Mouse (Mus musculus): ENCODE measurements around the gene Gys2.

The Gys2 gene

GRCm38 (mm10) chr6:142455314-142455996, 17.5 kb downstream of the Gys2 start:
- peak; percentile 6 for DNase-seq

DNA sequence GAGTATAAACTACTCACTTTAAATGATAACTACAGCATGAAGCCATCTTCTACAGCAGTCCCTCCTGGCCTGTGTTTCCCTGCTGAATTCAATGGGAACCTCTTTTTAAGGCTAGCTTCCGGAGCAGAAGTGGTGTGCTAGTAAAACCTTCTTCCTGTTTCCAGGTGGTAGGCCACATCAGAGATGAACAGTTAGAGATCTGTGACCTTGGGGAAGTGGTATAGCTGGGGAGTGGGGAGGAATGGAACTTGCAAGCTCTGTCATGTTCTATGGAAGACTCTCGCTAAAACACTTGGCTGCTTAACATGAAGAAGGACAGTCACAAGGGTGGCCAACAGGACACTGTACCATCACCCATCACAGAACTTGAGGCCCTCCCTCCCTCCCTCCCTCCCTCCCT, 19.6 kb downstream of the Gys2 start:
- no peak for DNase-seq

DNA sequence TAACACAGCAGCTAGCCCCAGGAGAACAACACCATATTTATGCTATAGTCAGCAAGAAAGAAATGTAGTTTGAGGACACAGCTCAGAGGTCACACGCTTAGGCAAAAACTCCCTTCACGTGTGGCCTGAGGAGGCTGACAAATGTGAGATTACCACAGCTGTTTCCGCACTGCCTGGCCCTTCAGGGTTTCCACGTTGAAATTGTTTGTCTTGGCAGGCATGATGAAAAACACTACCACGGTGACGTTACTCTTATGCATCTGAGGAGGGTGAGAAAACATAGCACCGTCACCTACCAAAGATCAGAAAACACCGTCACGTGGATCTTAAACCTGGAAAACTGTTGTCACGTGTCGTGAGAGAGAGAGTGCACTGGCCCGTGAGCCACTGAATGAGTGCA, 21.5 kb downstream of the Gys2 start:
- no peak for DNase-seq

DNA sequence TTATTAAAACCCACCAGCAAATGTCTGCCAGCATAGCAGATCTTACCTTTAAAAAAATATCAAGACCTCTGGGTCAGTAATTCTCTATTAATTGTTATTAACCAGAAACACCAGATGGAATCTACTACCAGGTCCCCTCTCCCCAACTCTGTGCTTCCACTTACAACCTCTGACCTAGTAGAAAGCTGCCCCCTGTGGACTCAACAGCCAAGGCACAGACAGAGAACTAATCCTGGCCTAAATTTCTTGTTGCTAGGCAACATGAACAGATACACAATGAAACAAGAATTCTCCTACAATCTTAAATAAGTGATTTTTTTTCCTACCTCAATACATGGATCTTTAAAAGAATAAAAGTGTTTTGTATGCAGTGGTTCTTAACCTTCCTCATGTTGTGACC, 43.8 kb downstream of the Gys2 start:
- DNase-seq = no peak

GRCm38 (mm10) chr6:142424976-142425375, 47.9 kb downstream of the Gys2 start:
- DNase-seq = no peak

DNA sequence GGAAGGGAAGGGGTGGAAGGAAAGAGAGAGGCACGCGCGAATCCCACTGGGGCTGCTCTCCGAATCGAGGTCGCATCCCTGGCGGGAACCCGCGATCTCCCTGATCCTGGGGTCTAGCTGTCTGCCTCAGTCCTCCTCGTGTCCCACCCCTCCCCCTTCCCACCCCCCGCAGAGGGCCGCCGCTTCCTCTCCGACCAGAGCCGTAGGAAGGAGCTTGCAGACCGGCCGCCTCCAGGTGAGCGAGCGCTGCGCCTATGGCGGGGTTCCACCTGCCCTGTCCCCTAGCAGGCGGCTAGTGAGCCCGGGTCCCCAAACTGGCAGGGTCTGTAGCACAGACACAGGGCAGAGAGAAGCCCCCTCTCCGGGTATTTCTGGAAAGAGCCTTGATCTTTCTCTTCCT, 58.3 kb downstream of the Gys2 start:
- no peak for DNase-seq

DNA sequence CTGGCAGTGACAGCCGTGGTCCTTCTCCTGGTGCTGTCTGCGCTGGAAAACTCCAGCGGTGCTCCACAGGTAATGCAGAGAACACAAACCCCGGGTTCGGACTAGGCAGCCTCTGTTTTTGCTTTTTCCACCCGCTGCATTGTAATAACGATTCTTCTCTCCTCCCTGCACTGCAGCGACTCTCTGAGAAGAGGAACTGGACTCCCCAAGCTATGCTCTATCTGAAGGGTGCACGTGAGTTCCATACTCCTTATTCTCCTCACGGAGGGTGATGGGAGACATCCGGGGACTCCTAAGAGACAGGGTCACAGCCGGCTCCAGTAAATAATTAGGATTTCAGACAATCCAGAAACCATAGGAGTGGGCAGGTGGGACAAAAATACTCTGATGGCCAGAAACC, 59.1 kb downstream of the Gys2 start:
- no peak for DNase-seq

DNA sequence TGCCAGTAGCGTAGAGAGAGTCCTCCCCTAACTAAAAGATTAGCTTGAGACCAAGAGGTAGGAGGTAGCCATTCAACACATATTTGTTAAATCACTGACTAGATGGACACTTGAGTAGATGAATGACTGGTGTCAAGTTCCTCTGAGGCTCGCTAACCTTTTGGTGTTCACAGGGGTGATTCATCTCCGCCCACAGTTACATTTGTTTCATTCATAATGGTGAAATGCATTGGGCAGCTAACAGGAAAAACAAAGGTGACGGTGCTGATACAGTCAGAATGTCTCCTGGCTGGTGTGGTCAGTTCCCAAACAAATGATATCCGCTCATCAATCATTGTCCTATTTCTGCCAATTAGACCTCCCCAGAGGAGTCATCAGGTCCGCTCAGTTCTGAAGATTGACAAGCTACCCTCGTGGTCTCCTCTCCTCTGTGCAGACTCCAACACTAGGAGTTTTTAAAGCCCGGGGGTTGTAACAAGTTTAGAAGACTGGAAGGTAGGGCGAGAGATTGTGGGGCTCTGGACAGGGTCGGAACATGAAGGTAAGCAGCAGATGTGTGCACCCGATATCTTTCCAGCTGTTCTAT, 59.9 kb downstream of the Gys2 start, which contains the start of gene Spx:
TSS of gene Spx (plus strand) at position 536 of the 586 bp plus-strand sequence.
- DNase-seq = no peak

DNA sequence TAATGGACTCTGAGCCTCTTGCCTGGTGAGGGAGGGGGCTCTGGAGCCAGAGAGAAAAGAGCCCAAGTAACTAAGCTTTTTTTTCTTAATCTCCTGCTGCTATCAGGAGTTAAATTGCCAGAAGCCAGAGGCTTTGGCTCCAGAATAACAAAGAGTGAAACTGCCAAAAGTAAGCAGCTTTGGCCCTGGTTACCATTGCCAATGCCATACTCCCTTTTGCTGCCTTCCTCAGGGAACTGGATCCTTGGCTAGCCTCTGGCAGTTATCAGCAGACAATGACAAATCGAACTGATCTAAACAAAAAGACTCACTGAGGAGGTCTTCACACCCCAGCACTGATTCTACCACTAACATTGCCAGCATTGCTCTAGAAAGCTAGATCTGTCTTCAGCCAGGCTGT, 61.8 kb downstream of the Gys2 start:
- no peak for DNase-seq

GRCm38 (mm10) chr6:142395756-142396155, 77.2 kb downstream of the Gys2 start:
- DNase-seq = no peak

- DNase-seq = peak; percentile 8
Measured at GRCm38 (mm10) chr6:142394669-142395068, 78.2 kb downstream of the Gys2 start.

GRCm38 (mm10) chr6:142392312-142392711, 80.6 kb downstream of the Gys2 start:
- no peak for DNase-seq

DNA sequence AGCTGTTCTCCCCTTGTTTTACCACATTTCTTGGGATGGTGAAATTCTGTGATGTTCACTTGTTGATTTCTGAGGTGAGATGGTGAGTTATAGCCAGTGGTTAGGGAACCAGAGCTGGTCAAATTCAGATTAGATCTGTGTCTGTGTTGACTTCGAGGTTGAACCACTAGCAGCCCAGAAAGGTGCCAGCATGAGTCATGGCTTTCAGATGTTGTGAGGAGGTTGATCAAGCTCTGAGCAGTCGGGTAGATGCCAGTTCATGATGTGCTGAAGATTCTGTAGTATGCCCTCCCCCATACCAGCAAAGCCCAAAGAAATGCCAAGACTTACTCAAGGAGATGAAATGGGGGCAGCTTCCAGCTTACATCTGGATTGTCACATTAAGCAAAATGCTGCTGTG, 83.8 kb downstream of the Gys2 start:
- peak; percentile 41 for DNase-seq

DNA sequence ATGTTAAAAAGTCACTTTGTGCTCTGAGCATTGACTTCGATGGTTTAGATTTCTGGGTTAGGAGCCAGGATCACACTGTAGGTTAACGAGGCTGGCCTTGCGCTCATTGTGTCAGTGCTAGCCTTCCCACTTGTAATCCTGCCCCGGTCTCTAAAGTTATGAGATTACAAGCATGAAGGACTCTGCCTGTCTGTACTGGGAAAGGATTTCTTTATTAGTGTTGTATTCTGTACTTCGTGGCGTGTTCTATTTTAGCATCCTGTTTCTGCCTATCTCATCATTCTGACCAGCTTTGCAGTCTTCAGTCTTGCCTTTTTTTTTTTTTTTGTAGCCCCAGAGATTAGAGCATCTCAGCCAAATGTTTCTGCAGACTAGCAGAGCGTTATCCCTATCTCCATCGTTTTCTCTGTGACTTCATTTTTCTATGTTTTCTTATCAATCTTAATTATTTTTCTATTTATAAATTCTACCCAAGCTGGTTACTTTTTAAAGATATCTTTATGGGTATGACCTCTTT, 85.1 kb downstream of the Gys2 start:
- no peak for DNase-seq

- DNase-seq = peak; percentile 99
Measured at GRCm38 (mm10) chr6:142387011-142387754, 85.7 kb downstream of the Gys2 start, which contains the start of the genes Recql and Golt1b. Gene Recql, minus strand, starts transcription at chr6:142387087. Gene Golt1b, plus strand, starts transcription at chr6:142387221.

DNA sequence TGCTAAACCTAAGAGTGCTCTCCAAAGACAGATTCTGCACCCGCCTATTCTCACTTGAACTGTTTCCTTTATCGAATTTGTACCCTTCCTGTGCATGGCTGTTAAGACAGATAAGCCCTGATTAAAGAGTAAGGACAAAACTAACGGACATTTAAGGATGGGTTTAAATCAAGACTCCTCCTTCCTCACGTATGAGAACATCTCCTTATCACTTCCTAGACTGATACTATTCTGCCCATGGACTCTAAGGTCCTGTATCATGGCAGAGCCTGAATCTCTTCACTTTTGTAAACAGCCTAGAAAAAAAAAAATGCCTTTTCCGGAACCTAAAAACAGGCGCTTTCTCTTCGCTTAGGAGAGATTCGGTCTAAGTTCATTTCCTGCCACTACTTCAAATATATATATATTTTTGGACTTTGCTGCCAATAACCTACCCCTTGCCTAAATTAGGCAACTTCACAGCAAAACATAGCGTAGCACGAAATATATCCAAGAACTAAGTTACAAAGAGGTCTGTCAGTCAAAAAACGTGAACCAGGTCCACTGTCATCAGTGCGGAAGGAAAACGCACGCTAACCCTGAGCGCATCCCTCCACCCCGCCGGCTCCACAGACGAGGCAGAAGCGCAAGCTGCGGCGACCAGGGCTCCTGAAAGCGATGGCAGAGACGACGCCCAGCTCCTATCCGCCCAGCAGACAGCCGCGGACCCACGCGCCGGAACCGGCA, 86.5 kb downstream of the Gys2 start:
- no peak for DNase-seq

DNA sequence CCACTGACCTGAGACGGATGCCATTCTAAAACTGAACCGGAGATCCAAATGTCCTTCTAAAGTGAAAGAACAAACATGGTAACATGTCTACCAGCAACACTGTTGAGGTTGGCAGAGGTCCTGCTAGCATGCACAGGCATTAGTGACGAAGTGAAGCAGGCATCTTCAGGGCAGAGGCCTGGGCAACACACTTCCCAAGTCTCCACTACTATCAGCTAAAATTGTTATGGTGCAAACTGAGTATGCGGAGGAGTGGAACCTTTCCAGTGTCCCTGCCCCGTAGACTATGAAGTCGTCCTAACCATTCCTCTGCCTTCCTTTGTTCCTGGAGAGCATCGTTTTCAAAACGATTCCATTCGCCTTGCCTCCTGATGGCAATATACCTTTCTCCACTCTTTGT, 88.4 kb downstream of the Gys2 start:
- no peak for DNase-seq

DNA sequence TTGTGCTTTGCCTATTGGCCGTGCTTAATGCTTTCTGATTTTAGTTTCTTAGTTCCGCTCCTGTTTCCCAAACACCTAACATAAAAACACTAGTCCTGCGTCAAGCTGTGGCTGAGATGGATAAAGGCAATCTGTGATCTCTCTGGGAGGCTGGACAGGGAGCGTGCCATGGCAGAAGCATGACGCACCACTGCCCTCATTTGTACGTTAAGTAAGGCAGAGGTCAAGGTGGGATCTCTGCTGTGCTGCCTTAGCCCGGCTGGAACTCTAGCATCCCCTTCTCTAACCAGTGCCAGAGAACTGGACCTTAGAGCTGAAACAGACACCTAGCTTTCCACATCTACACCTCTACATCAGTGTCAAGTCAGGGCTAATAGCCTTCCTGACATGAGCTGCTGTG, 91.3 kb downstream of the Gys2 start:
- DNase-seq = no peak

GRCm38 (mm10) chr6:142379961-142380360, 92.9 kb downstream of the Gys2 start:
- no peak for DNase-seq

DNA sequence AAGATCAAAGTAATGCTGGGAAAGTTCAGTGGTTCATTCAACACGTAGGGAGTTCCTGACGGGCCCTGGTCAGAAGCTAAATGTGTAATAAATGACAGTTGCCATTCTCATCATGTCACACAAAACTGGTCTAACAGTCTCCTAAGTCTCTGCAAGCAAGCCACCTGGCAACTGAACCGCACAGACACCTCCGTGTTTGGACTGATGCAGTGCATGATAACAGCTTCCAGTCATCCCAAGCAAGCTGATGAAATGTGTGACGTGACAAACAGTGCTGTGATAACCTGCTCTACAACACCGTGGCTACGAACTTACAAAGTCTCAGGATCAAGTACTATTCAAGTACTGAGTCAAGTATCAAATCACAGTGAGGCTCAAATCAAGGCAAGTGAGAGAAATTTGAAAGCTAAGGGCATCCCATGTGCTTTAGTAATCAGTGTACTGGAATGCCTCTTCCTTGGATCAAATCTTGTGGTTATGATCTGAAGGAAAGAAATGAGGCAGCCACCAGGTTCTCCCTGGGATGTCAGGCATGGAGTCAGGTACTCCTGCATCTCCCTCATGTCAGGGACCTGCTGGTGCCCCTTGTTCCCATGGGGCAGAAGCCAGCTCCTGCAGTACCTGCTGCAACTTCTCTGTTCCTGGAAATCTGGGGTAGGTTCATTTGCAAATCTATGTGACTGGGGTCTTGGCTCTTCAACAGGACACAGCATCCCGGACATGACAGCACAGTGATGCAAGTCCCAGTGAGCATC, 94.2 kb downstream of the Gys2 start:
- no peak for DNase-seq

DNA sequence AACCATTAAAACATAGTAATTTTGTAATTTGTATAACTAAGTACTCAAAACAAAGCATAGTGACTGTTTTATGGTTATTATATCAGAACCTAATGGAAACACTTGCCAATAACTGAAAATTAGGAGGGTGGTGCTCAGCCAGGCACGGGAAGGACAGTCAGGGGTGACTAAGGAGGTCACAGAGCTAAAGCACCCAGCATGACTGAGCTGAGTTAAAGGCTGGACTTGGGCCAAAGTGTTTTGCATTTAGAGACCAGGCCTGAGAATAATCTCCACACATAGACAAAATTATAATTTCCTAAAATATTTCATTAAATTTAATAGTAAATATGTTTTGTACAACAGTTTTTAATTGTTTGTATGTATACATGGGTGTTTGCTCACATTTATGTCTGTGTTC, 95.8 kb downstream of the Gys2 start:
- no peak for DNase-seq
